Mouse (Mus musculus): Measurements from ENCODE around the gene Gm11549.

Gene Gm11549

GRCm38 (mm10) chr3:36521073-36522060 is at the start of gene Gm11549:
Gm11549 (minus strand) TSS chr3:36521813.
- DNase-seq (ENCODE audit: low spot score) = no peak

GRCm38 (mm10) chr3:36569836-36570235 is 48.2 kb upstream of the Gm11549 start:
- DNase-seq (ENCODE audit: low spot score) = no peak

GRCm38 (mm10) chr3:36563666-36564065 is 42.1 kb upstream of the Gm11549 start:
- DNase-seq (ENCODE audit: low spot score) = no peak

GRCm38 (mm10) chr3:36559606-36560005 is 38.0 kb upstream of the Gm11549 start:
- DNase-seq (ENCODE audit: low spot score) = no peak

GRCm38 (mm10) chr3:36557601-36558000 is 36.0 kb upstream of the Gm11549 start:
- DNase-seq (ENCODE audit: low spot score) = no peak

GRCm38 (mm10) chr3:36552406-36553047 is 30.9 kb upstream of the Gm11549 start, which contains the start of gene Exosc9:
Exosc9 (plus strand) TSS chr3:36552606.
- peak; percentile 90 for DNase-seq (ENCODE audit: low spot score)

GRCm38 (mm10) chr3:36551851-36552384 is 30.3 kb upstream of the Gm11549 start:
- no peak for DNase-seq (ENCODE audit: low spot score)

- DNase-seq (ENCODE audit: low spot score) = no peak
Observed at GRCm38 (mm10) chr3:36551343-36551742, 29.7 kb upstream of the Gm11549 start.

GRCm38 (mm10) chr3:36544961-36545360 is 23.3 kb upstream of the Gm11549 start:
- DNase-seq (ENCODE audit: low spot score) = no peak

GRCm38 (mm10) chr3:36541399-36541798 is 19.8 kb upstream of the Gm11549 start:
- no peak for DNase-seq (ENCODE audit: low spot score)

- no peak for DNase-seq (ENCODE audit: low spot score)
Observed at GRCm38 (mm10) chr3:36540756-36541155, 19.1 kb upstream of the Gm11549 start.

GRCm38 (mm10) chr3:36537701-36538470 is 16.3 kb upstream of the Gm11549 start:
- no peak for DNase-seq (ENCODE audit: low spot score)

GRCm38 (mm10) chr3:36536041-36536440 is 14.4 kb upstream of the Gm11549 start:
- DNase-seq (ENCODE audit: low spot score) = no peak

- no peak for DNase-seq (ENCODE audit: low spot score)
Observed at GRCm38 (mm10) chr3:36533201-36533672, 11.6 kb upstream of the Gm11549 start.

GRCm38 (mm10) chr3:36532738-36533137 is 11.1 kb upstream of the Gm11549 start:
- no peak for DNase-seq (ENCODE audit: low spot score)

- DNase-seq (ENCODE audit: low spot score) = no peak
Observed at GRCm38 (mm10) chr3:36531979-36532542, 10.4 kb upstream of the Gm11549 start.

GRCm38 (mm10) chr3:36531242-36531641 is 9.6 kb upstream of the Gm11549 start:
- no peak for DNase-seq (ENCODE audit: low spot score)

- no peak for DNase-seq (ENCODE audit: low spot score)
Observed at GRCm38 (mm10) chr3:36530781-36531180, 9.2 kb upstream of the Gm11549 start.

GRCm38 (mm10) chr3:36530345-36530744 is 8.7 kb upstream of the Gm11549 start:
- no peak for DNase-seq (ENCODE audit: low spot score)

- no peak for DNase-seq (ENCODE audit: low spot score)
Observed at GRCm38 (mm10) chr3:36524466-36524865, 2.9 kb upstream of the Gm11549 start.

- no peak for DNase-seq (ENCODE audit: low spot score)
Observed at GRCm38 (mm10) chr3:36522137-36522536, 524 bp upstream of the Gm11549 start.
